Mouse (Mus musculus) adrenal gland, postnatal 36 days (tissue): ENCODE data around the gene Zfp954. TPM values are rescaled to one million over a fixed set of nuclear protein-coding genes. Genes with fewer than 3 reads are reported as not detected.
A peak's percentile ranks its signal among the peaks of the same experiment; 100 is the strongest.
"Not testable (repeated sequence)": the region's sequence is repeated elsewhere in the genome, so short reads cannot be mapped to it uniquely, and the experiment has no call there.

ENCODE experiments used
- DNase-seq, 2 experiments: peaks; one replicate each; pipeline ENCODE4 v3.0.0; 2021; ENCODE audit warnings: mixed read lengths in 1 of 2
- long read RNA-seq, 2 experiments: library from polyadenylated mRNA; stranded (forward); transcript quantifications; one replicate each; pipeline ENCODE4 v2.0.0; 2021; ENCODE audit warnings: borderline sequencing depth in 2 of 2
- total RNA-seq, 2 experiments: library from RNA; stranded (reverse); gene quantifications; 2 replicates each; pipeline ENCODE4 v1.2.3; 2021

Zfp954 gene
- 10 to 100 TPM; 12.8 to 14.0 TPM for total RNA-seq
- long read RNA-seq, experiment 1, transcript Zfp954-201 (5 exons, 2,042 nt), result major isoform, 20 of 26 reads
- long read RNA-seq, experiment 1, partial matches to known transcripts, result 0 of 26 reads
- long read RNA-seq, experiment 1, other reads (novel, unspliced or antisense), result 6 of 26 reads
- long read RNA-seq, experiment 2, partial matches to known transcripts, result 0 of 4 reads
- long read RNA-seq, experiment 2, other reads (novel, unspliced or antisense), result 0 of 4 reads

DNA sequence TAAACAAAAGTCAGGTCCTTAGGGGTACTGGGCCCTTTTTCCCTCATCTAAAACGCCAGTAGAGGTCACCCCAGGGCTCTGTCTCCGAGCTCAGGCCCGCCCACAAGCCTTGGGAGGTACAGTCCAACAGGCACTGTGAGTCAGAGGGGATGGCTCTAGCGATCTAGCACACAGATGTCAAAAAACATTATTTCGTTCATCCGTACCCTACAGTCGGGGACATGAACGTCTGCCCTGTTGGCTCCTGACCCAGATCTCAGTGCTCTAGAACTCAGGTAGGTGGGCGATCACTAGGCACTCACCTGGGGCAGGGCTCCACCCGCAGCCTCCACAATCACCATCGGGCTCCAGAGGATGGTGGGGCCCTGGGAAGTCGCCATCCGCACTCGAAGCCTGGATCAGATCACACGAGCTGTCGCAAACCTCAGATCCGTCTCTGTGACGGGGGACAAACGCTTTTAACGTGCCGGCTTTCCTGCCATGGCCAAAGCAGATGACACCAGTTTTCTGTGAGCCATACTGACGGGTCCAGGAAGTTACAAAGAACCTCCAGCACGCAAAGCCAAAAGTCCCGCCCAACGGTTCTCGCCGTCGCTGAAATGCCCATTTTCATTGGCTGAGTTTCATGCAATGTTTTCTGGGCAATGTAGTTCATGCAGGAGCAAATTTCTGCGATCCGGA, at the start of gene Zfp954:
Zfp954 (minus strand) TSS at position 568 of the 681 bp plus-strand sequence.
- DNase-seq, result peak; percentile 87 to 88

DNA sequence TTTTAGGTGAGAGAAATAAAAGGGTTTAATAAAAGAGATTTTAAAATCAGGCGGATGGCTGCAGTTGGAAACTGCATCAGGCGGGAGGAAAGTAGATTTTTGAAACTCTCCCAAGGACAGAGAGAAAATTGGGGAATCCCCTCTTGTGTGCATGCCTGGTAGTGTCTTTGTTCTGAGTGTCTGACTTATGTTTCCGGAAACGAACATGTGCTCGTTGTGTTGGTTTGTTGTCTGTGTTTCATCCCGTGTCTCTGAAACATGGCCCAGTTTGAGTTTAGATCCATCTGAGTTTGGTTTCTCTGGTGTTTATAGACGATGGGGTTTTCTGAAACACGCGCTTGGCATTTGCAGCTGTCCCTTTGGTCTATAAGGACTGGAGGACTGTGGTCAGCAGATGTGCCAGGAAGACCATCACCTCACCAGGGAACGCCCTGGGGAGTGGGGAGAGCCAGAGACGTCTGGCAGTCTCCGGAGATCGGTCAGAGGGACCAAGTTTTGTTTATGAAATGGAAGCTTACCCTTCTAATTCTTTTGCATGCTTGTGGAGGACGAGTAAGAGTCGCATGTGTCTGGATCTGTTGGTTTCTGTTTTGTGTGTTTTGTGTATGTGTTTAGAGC, 24.8 kb upstream of the Zfp954 start:
- no peak for DNase-seq

GRCm38 (mm10) chr7:7144215-7144614, 22.9 kb upstream of the Zfp954 start:
- DNase-seq, result no peak

DNA sequence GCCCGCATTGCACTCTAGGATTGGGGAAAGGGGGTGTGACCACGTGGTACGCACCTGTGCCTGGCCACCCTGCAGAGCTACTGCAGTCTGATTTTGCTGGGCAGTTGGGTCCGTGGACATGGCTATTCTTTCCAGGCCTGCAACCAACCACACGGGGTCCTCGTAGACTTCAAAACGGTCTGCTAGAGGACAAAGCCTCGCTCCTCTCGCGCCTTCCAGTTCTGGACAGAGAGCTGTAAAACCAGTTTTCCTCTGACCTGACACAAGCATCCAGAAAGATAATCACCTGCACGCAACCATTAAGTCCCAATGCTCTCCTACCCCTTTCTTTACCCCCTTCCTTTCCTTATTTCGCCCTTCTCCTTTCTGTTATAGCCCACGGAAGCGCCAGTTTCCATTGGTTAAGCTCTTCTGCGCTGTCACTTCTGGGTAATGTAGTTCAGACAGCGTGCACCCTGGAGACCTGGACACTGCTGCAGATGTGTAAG, 15.1 kb upstream of the Zfp954 start, which contains the start of gene Zfp773:
Zfp773 (minus strand) TSS at position 377 of the 488 bp plus-strand sequence.
- peak; percentile 59 to 68 for DNase-seq

DNA sequence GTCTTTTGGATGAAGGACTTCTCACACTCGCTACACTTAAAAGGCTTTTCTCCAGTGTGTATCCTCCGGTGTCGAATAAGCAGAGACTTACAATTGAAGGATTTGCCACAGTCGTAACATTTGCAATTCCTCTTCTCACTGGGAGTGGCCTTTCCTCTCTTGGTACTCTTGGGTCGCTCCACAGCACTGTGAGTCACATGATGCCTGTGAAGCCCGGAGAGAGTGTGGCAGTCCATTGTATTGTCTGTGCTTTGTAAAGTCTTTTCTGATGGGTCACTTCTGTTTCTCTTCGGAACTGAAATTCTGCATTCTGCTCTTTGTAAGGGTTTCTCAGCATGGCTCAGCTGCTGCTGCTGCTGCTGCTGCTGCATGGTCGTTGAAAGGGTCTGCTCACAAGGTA, 11.5 kb upstream of the Zfp954 start:
- no peak for DNase-seq

GRCm38 (mm10) chr7:7130491-7131124, 9.3 kb upstream of the Zfp954 start:
- DNase-seq, result not testable (repeated sequence)

DNA sequence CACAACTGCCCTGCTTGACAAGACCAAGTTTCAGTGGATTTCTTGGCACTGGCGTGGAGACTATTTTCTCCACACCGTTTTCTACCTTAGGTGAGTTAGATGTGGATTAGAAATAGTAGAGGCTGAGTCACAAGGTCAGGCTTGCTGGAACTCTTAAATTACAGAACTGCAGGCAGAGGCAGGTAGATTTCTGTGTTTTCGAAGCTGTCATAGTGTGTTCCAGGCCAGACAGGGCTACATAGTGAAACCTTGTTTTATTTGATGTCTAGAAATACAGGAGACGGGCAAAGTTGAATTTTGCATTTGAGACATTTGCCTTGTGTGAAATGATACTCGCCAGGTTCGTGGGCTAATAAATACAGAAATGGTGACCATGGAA, 303 bp upstream of the Zfp954 start:
- no peak for DNase-seq

GRCm38 (mm10) chr7:7118441-7118840, 2.8 kb downstream of the Zfp954 start:
- peak in 1 of 2 experiments; percentile 7 for DNase-seq

DNA sequence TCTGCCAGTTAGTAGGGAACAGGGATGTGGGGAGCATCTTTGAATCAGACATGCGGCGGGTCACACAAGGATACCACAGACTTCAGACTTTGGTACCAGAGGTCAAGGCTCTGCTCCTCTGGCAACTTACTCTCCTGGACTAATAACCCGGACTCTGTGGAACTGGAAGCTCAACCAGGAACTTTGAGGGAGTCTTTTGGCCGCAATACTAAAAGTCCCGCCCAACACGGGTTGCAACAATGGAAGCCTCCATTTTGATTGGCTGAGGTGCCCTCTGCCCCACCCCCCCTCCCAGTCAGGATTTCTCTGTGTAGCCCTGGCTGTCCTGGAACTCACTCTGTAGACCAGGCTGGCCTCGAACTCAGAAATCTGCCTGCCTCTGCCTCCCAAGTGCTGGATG, 12.8 kb downstream of the Zfp954 start:
- no peak for DNase-seq

Other genes with a start within 250 kb of the Zfp954 start
- not detected for gene Aurkc, start 126.2 kb downstream of the Zfp954 start, total RNA-seq
- gene Zfp773, start 15.3 kb upstream of the Zfp954 start, total RNA-seq, result under 1 TPM; 0.36 to 0.63 TPM
- gene Zfp418, start 49.8 kb upstream of the Zfp954 start, total RNA-seq, result 1 to 10 TPM; 1.7 to 1.8 TPM
- 1 to 10 TPM; 3.9 to 4.5 TPM for gene Zfp772, start 88.5 kb upstream of the Zfp954 start, total RNA-seq
- gene Vmn2r29, start 125.8 kb upstream of the Zfp954 start, total RNA-seq, result under 1 TPM; 0.26 to 0.43 TPM
- gene Gm45844, start 156.8 kb upstream of the Zfp954 start, total RNA-seq, result 1 to 10 TPM; 2.6 to 4.0 TPM
- gene Clcn4, start 179.4 kb upstream of the Zfp954 start, total RNA-seq, result 10 to 100 TPM; 61.0 to 73.3 TPM
- gene Vmn2r30, start 216.1 kb upstream of the Zfp954 start, total RNA-seq, result under 1 TPM; 0.20 to 0.36 TPM